Mouse (Mus musculus) lung, postnatal 4 days (tissue): Measurements from ENCODE around the gene Aes.

Source experiments
- DNase-seq, 2 experiments: peaks; one replicate each; pipeline ENCODE4 v3.0.0; 2021

Aes gene

DNA sequence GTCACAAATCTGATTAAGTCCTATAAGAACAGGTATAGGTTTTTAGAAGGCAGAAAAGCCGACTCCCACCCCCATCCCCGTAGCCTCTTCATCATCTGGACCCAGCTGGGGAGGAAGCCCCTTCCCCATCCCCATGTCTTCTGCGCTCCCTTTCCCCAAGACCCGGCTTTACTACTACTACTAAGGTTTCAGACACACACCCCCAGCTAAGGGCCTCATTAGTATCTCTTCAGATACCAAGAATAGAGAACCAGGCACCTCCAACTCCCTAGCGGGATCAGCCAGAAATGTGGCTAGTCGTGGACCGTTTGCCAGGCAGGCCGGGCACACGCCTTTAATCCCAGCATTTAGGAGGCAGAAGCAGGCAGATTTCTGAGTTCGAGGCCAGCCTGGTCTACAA is 40.8 kb downstream of the Aes start:
- no peak for DNase-seq

GRCm38 (mm10) chr10:81600738-81601203 is 41.5 kb downstream of the Aes start, which contains the start of gene Tle6:
Gene Tle6 (minus strand): TSS chr10:81601073.
- DNase-seq, result peak; percentile 96

DNA sequence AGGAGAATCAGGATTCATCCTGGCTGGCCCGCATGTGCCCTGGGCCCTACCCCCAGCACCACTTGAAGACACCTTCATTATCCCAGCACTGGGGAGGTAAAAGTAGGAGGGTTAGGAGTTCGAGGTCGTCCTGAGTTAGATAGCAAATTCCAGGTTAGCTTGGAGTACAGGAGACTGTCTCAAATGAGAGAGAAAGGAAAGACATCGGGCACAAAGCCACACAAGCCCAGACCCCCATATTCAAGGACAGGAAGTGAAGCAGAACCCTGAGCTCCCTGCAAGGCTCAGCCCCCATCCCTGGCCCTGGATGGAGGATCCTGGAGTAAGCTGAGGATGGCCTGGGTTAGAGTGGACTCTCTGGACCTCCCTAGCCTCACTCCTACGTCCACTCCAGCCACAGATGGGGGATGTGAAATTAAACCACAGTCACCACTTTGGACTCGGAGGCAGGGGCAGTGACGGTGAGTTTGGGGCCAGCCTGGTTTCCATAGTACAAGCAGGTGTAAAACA is 42.2 kb downstream of the Aes start:
- no peak for DNase-seq

GRCm38 (mm10) chr10:81602741-81603151 is 43.5 kb downstream of the Aes start:
- DNase-seq, result peak in 1 of 2 experiments; percentile 38

DNA sequence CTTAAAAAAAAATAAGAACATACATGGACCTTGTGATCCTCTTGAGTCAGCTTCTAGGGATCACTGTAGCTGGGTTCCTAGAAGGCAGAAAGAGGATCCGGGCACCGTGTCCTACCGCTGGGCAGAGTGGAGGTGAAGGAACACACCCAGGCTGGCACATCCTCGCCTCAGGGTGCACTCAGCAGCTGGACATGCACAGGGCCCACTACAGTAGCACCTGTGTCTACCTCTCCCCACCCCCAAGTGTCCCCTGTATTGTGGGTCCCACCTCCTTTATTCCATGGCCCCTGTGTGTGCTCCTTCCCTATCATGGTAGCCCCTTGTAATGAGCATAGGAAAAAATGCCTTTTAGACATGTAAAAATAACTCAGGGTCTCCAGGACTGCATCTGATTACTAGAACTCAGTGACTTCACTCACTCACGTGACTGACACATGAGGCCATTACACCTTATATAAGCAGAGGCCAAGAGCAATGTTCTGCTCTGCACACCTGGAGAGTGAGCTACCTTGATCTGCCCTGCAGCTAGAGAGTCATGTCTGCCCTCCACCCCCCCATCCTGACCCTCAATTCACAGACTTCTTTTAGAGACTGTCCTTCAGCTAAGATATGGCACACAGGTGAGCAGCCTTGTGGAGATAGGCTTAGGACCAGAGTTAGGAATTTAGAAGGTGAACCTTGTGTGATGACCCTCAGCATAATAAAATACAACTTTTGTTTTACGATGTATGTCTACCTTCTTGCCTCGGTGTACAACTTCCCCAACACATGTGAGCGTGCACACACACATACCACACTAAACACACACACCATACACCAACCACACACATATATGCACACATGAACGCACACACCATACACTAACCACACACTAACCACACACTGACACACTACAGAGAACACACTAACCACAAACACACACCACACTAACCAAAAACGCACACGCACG is 45.0 kb downstream of the Aes start:
- peak in 1 of 2 experiments; percentile 4 for DNase-seq

GRCm38 (mm10) chr10:81604968-81605665 is 45.8 kb downstream of the Aes start:
- DNase-seq, result peak; percentile 88 to 91

GRCm38 (mm10) chr10:81605666-81605973 is 46.3 kb downstream of the Aes start:
- no peak for DNase-seq

- peak; percentile 96 to 98 for DNase-seq
These were observed 46.9 kb downstream of the Aes start, which contains the start of gene BC025920 for GRCm38 (mm10) chr10:81605974-81606751. Gene BC025920 (plus strand): TSS chr10:81606270.

- DNase-seq, result no peak
These were observed 49.0 kb downstream of the Aes start for GRCm38 (mm10) chr10:81608308-81608707.

- DNase-seq, result no peak
These were observed 53.5 kb downstream of the Aes start for GRCm38 (mm10) chr10:81612779-81613178.

GRCm38 (mm10) chr10:81615486-81615885 is 56.2 kb downstream of the Aes start:
- DNase-seq, result no peak
